Mouse (Mus musculus) forebrain, postnatal 0 days (tissue): Measurements from ENCODE around the gene Areg. TPM values are rescaled to one million over a fixed set of nuclear protein-coding genes. Genes with fewer than 3 reads are reported as not detected.

Source experiments
- ATAC-seq: fragments of 200-750 bp; cut with Nextera tagmentation; 2 replicates; pipeline ENCODE4 v1.8.0; 2017; ENCODE audit warnings: mild to moderate bottlenecking, moderate library complexity
- DNase-seq: peaks from one replicate; pipeline ENCODE4 v3.0.0-alpha.2; 2015
- H3K27ac ChIP-seq: fragments of 300-500 bp; sonication (generic); 2 replicates; pipeline ENCODE4 v1.5.1; 2014; ENCODE audit warnings: low read depth, mild to moderate bottlenecking, antibody characterized with exemption, low read length, moderate library complexity, mixed read lengths
- H3K27me3 ChIP-seq: fragments of 300-500 bp; sonication (generic); 2 replicates; pipeline ENCODE4 v1.6.1; 2014; ENCODE audit warnings: mild to moderate bottlenecking, low read length, mixed read lengths; ENCODE audit not compliant: insufficient read depth
- H3K36me3 ChIP-seq: fragments of 300-500 bp; sonication (generic); 2 replicates; pipeline ENCODE4 v1.6.1; 2014; ENCODE audit warnings: mild to moderate bottlenecking, moderate library complexity; ENCODE audit not compliant: insufficient read depth
- H3K4me1 ChIP-seq: fragments of 300-500 bp; sonication (generic); 2 replicates; pipeline ENCODE4 v1.6.1; 2014; ENCODE audit warnings: antibody characterized with exemption; ENCODE audit not compliant: insufficient read depth
- H3K4me2 ChIP-seq: fragments of 300-500 bp; sonication (generic); 2 replicates; pipeline ENCODE4 v1.6.1; 2014; ENCODE audit warnings: low read depth, mild to moderate bottlenecking, moderate library complexity
- H3K4me3 ChIP-seq: fragments of 300-500 bp; sonication (generic); 2 replicates; pipeline ENCODE4 v1.5.1; 2014; ENCODE audit warnings: low read depth, low read length, mixed read lengths
- H3K9ac ChIP-seq: fragments of 300-500 bp; sonication (generic); 2 replicates; pipeline ENCODE4 v1.6.1; 2014; ENCODE audit warnings: mild to moderate bottlenecking
- H3K9me3 ChIP-seq: fragments of 300-500 bp; sonication (generic); 2 replicates; pipeline ENCODE4 v1.6.1; 2016; ENCODE audit warnings: low read length
- CTCF ChIP-seq: sonication (generic); IDR thresholded peaks from 2 replicates; pipeline ENCODE4 v1.5.1; 2016; ENCODE audit warnings: antibody characterized with exemption, control low read depth, low read depth
- WGBS: fragments of 180-500 bp; shearing (Covaris S2); extraction: QIAGEN DNeasy Blood & Tissue Kit; methylation state at CpG from one replicate; pipeline ENCODE4 v1.1.7; 2014; 5-methylcytosine and 5-hydroxymethylcytosine counted together
- polyA plus RNA-seq: library from polyadenylated mRNA; unstranded; fragments of >200 nt; fragmentation: Nextera tagmentation; extraction: Ambion mirVana; gene quantifications from 2 replicates; pipeline ENCODE4 v1.2.1, GENCODE M21; 2015
- total RNA-seq: library from RNA; depleted of rRNA; stranded (reverse); fragments of >200 nt; gene quantifications from 2 replicates; pipeline ENCODE4 v1.2.3, GENCODE M21; 2014; rRNA removed

The Areg gene
- total and polyA plus RNA-seq, 2 experiments from 2014 or later, result 0.54 TPM; not detected in 1

- TF ChIP-seq CTCF, result no peak
- H3K4me1 ChIP-seq, result no peaks in the 10 kb centered on the region
- no peak overlapping the region for H3K27ac ChIP-seq
- H3K27me3 ChIP-seq, result no peaks in the 10 kb centered on the region
- no peak overlapping the region for H3K9ac ChIP-seq
- H3K4me2 ChIP-seq, result no peak overlapping the region
- H3K4me3 ChIP-seq, result no peak overlapping the region
- WGBS, result 88% methylated on average over 4 of the region's 4 CpGs
- ATAC-seq, result no peak
- no peaks in the 10 kb centered on the region for H3K9me3 ChIP-seq
- no peaks in the 10 kb centered on the region for H3K36me3 ChIP-seq
- no peak for DNase-seq
Measured at GRCm38 (mm10) chr5:91162787-91163186, 23.4 kb downstream of the Areg start.

- no peaks in the 10 kb centered on the region for H3K4me1 ChIP-seq
- no peak for TF ChIP-seq CTCF
- no peak overlapping the region for H3K27ac ChIP-seq
Measured at GRCm38 (mm10) chr5:91166601-91167000, 27.2 kb downstream of the Areg start.

GRCm38 (mm10) chr5:91176397-91176796 is 37.0 kb downstream of the Areg start:
- Histone ChIP-seq H3K4me1 (no peaks in the 10 kb centered on the region), H3K9me3 (no peaks in the 10 kb centered on the region)
- no peak for DNase-seq

More at GRCm38 (mm10) chr5:91166601-91167000, 27.2 kb downstream of the Areg start:
- ATAC-seq (no peak), DNase-seq (no peak)
- no peaks in the 10 kb centered on the region for H3K27me3 ChIP-seq
- no peak overlapping the region for H3K4me2 ChIP-seq
- no peaks in the 10 kb centered on the region for H3K9me3 ChIP-seq
- H3K4me3 ChIP-seq, result no peak overlapping the region
- H3K9ac ChIP-seq, result no peak overlapping the region
- WGBS, result 86% methylated on average over 5 of the region's 5 CpGs
- no peaks in the 10 kb centered on the region for H3K36me3 ChIP-seq

GRCm38 (mm10) chr5:91194572-91194971 is 55.2 kb downstream of the Areg start:
- no peaks in the 10 kb centered on the region for H3K27me3 ChIP-seq
- no peak for DNase-seq
- H3K36me3 ChIP-seq, result no peaks in the 10 kb centered on the region
- H3K9ac ChIP-seq, result no peak overlapping the region
- no peaks in the 10 kb centered on the region for H3K4me1 ChIP-seq
- H3K9me3 ChIP-seq, result no peaks in the 10 kb centered on the region
- H3K4me2 ChIP-seq, result no peak overlapping the region
- WGBS, result 70% methylated on average over 3 of the region's 3 CpGs
- no peak for ATAC-seq
- TF ChIP-seq CTCF, result no peak
- H3K4me3 ChIP-seq, result no peak overlapping the region
- H3K27ac ChIP-seq, result no peak overlapping the region

More at GRCm38 (mm10) chr5:91176397-91176796, 37.0 kb downstream of the Areg start:
- Histone ChIP-seq H3K4me2 (no peak overlapping the region), H3K27ac (no peak overlapping the region), H3K9ac (no peak overlapping the region), H3K36me3 (no peaks in the 10 kb centered on the region), H3K4me3 (no peak overlapping the region), H3K27me3 (no peaks in the 10 kb centered on the region)
- no peak for TF ChIP-seq CTCF
- no peak for ATAC-seq

Other genes with a start within 250 kb of the Areg start
- gene Cxcl1, start 248.4 kb upstream of the Areg start, total RNA-seq, result not detected in 2 replicates
- 0.25 and 0.48 TPM in 2 replicates for gene Cxcl1, start 248.4 kb upstream of the Areg start, polyA plus RNA-seq
- gene Cxcl2, start 235.7 kb upstream of the Areg start, total RNA-seq, result not detected in 2 replicates
- gene Cxcl2, start 235.7 kb upstream of the Areg start, polyA plus RNA-seq, result not detected in 2 replicates
- 74.5 and 76.1 TPM in 2 replicates for gene Mthfd2l, start 208.5 kb upstream of the Areg start, total RNA-seq
- 43.3 and 46.6 TPM in 2 replicates for gene Mthfd2l, start 208.5 kb upstream of the Areg start, polyA plus RNA-seq
- 0.46 and 0.52 TPM in 2 replicates for gene Epgn, start 112.1 kb upstream of the Areg start, total RNA-seq
- gene Epgn, start 112.1 kb upstream of the Areg start, polyA plus RNA-seq, result 0.08 TPM in 2 replicates
- 0.10 TPM in 1 of 2 replicates, not detected in the other for gene Ereg, start 65.0 kb upstream of the Areg start, total RNA-seq
- gene Ereg, start 65.0 kb upstream of the Areg start, polyA plus RNA-seq, result not detected in 2 replicates